Mouse (Mus musculus) T-helper 17 cell (primary cell): Measurements from ENCODE around the gene Park7.

Experiments used
- in situ Hi-C, 2 experiments: fragments of 300-600 bp; cut with MboI, MseI; formaldehyde crosslinking; loops; 1 replicate in 1 of 2; 2 replicates in 1 of 2; pipeline ENCODE4 v1.15.1; 2025; ENCODE audit warnings: high pct_unique_total_duplicates in 2 of 2

The Park7 gene

GRCm38 (mm10) chr4:150880364-150880763, 33.9 kb downstream of the Park7 start:
- in situ Hi-C loops, result loop anchor here (10.0 to 25.0 kb wide), 2 partner anchors 218 to 536 kb away; partner anchors contain the start of gene Slc45a1 (in 1 of the 2)

- in situ Hi-C loops, result loop anchor here (10.0 to 25.0 kb wide), 2 partner anchors 217 to 535 kb away; partner anchors contain the start of gene Slc45a1 (in 1 of the 2)
These were observed 34.6 kb downstream of the Park7 start for GRCm38 (mm10) chr4:150879631-150880030.

GRCm38 (mm10) chr4:150875393-150875792, 38.8 kb downstream of the Park7 start:
- in situ Hi-C loops, result loop anchor here in 1 of 2 experiments (25.0 kb wide), 1 partner anchor 213 kb away; the partner anchor contains the start of gene Slc45a1

GRCm38 (mm10) chr4:150874416-150874815, 39.8 kb downstream of the Park7 start:
- in situ Hi-C loops, result loop anchor here in 1 of 2 experiments (5.0 kb wide), 1 partner anchor 102 kb away; no protein-coding TSS in a partner anchor

- in situ Hi-C loops, result loop anchor here in 1 of 2 experiments (5.0 kb wide), 1 partner anchor 100 kb away; no protein-coding TSS in a partner anchor
These were observed 41.6 kb downstream of the Park7 start for GRCm38 (mm10) chr4:150872681-150873080.

GRCm38 (mm10) chr4:150872139-150872651, 42.0 kb downstream of the Park7 start:
- in situ Hi-C loops, result loop anchor here in 1 of 2 experiments (5.0 kb wide), 1 partner anchor 100 kb away; no protein-coding TSS in a partner anchor

- in situ Hi-C loops, result loop anchor here in 1 of 2 experiments (5.0 kb wide), 1 partner anchor 99 kb away; no protein-coding TSS in a partner anchor
These were observed 42.7 kb downstream of the Park7 start for GRCm38 (mm10) chr4:150871392-150872138.

- in situ Hi-C loops, result loop anchor here in 1 of 2 experiments (5.0 kb wide), 1 partner anchor 99 kb away; no protein-coding TSS in a partner anchor
These were observed 43.3 kb downstream of the Park7 start for GRCm38 (mm10) chr4:150870963-150871391.

- in situ Hi-C loops, result loop anchor here (5.0 to 10.0 kb wide), 2 partner anchors 97 to 205 kb away; no protein-coding TSS in a partner anchor
These were observed 44.7 kb downstream of the Park7 start for GRCm38 (mm10) chr4:150869276-150870197.

- in situ Hi-C loops, result loop anchor here in 1 of 2 experiments (10.0 kb wide), 1 partner anchor 204 kb away; no protein-coding TSS in a partner anchor
These were observed 45.4 kb downstream of the Park7 start for GRCm38 (mm10) chr4:150868859-150869258.

- in situ Hi-C loops, result loop anchor here in 1 of 2 experiments (10.0 kb wide), 1 partner anchor 203 kb away; no protein-coding TSS in a partner anchor
These were observed 46.1 kb downstream of the Park7 start for GRCm38 (mm10) chr4:150868161-150868560.

GRCm38 (mm10) chr4:150866494-150866893, 47.7 kb downstream of the Park7 start:
- in situ Hi-C loops, result loop anchor here in 1 of 2 experiments (10.0 kb wide), 1 partner anchor 202 kb away; no protein-coding TSS in a partner anchor

GRCm38 (mm10) chr4:150866069-150866468, 48.2 kb downstream of the Park7 start:
- in situ Hi-C loops, result loop anchor here in 1 of 2 experiments (10.0 kb wide), 1 partner anchor 201 kb away; no protein-coding TSS in a partner anchor

GRCm38 (mm10) chr4:150865371-150865770, 48.9 kb downstream of the Park7 start:
- in situ Hi-C loops, result loop anchor here in 1 of 2 experiments (10.0 kb wide), 1 partner anchor 201 kb away; no protein-coding TSS in a partner anchor

- in situ Hi-C loops, result loop anchor here in 1 of 2 experiments (10.0 kb wide), 1 partner anchor 198 kb away; no protein-coding TSS in a partner anchor
These were observed 51.4 kb downstream of the Park7 start for GRCm38 (mm10) chr4:150862626-150863375.

GRCm38 (mm10) chr4:150861161-150861560, 53.1 kb downstream of the Park7 start:
- in situ Hi-C loops, result loop anchor here in 1 of 2 experiments (10.0 kb wide), 1 partner anchor 196 kb away; no protein-coding TSS in a partner anchor

- in situ Hi-C loops, result loop anchor here in 1 of 2 experiments (10.0 kb wide), 1 partner anchor 196 kb away; no protein-coding TSS in a partner anchor
These were observed 53.7 kb downstream of the Park7 start for GRCm38 (mm10) chr4:150860526-150860925.

GRCm38 (mm10) chr4:150855346-150855745, 58.9 kb downstream of the Park7 start:
- in situ Hi-C loops, result no loop called here

- in situ Hi-C loops, result loop anchor here in 1 of 2 experiments (5.0 kb wide), 1 partner anchor 37 kb away; no protein-coding TSS in a partner anchor
These were observed 59.4 kb downstream of the Park7 start for GRCm38 (mm10) chr4:150854839-150855246.
